Mouse (Mus musculus): ENCODE measurements at regions not wholly inside any gene's neighbourhood (a gene's known extent, or its start where the extent isn't known, plus 50 kb on each side); places are given as distances from the start of the nearest gene placed in this dataset.

GRCm38 (mm10) chr1:104226493-104226892 is 541.8 kb upstream of the Cdh20 start:
- DNase-seq (ENCODE audit: low spot score in 2 of 2) = no peak

GRCm38 (mm10) chr1:104226901-104227300 is 541.4 kb upstream of the Cdh20 start:
- DNase-seq (ENCODE audit: low spot score in 2 of 2) = peak; percentile 28 to 32

- no peak for DNase-seq (ENCODE audit: low spot score in 2 of 2)
Observed at GRCm38 (mm10) chr1:104241605-104242004, 526.7 kb upstream of the Cdh20 start.

- DNase-seq (ENCODE audit: low spot score in 2 of 2) = no peak
Observed at GRCm38 (mm10) chr1:104265775-104266174, 502.6 kb upstream of the Cdh20 start.

GRCm38 (mm10) chr1:104307941-104308340 is 460.4 kb upstream of the Cdh20 start:
- DNase-seq (ENCODE audit: low spot score in 2 of 2) = no peak

GRCm38 (mm10) chr1:104311617-104312016 is 456.7 kb upstream of the Cdh20 start:
- no peak for DNase-seq (ENCODE audit: low spot score in 2 of 2)

GRCm38 (mm10) chr1:104315058-104315457 is 453.3 kb upstream of the Cdh20 start:
- DNase-seq (ENCODE audit: low spot score in 2 of 2) = no peak

- DNase-seq (ENCODE audit: low spot score in 2 of 2) = no peak
Observed at GRCm38 (mm10) chr1:104318020-104318419, 450.3 kb upstream of the Cdh20 start.

- no peak for DNase-seq (ENCODE audit: low spot score in 2 of 2)
Observed at GRCm38 (mm10) chr1:104332666-104333370, 435.5 kb upstream of the Cdh20 start.

GRCm38 (mm10) chr1:104333577-104333976 is 434.8 kb upstream of the Cdh20 start:
- DNase-seq (ENCODE audit: low spot score in 2 of 2) = no peak
